Mouse (Mus musculus) gastrocnemius, adult 8-10 months (tissue): Measurements from ENCODE around the gene Commd1. TPM values are rescaled to one million over a fixed set of nuclear protein-coding genes. Genes with fewer than 3 reads are reported as not detected.
A peak's percentile ranks its signal among the peaks of the same experiment; 100 is the strongest.

ENCODE experiments used
- DNase-seq, 2 experiments: peaks; one replicate each; pipeline ENCODE4 v3.0.0; 2022; ENCODE audit warnings: low spot score in 2 of 2
- total RNA-seq, 4 experiments: library from RNA; stranded (reverse); gene quantifications; 2 replicates each; pipeline ENCODE4 v1.2.4; 2022

Commd1 gene
- 100 to 1,000 TPM in 2 of 4 experiments, 10 to 100 TPM in 2; 90.9 to 112 (median 101) TPM for total RNA-seq

DNA sequence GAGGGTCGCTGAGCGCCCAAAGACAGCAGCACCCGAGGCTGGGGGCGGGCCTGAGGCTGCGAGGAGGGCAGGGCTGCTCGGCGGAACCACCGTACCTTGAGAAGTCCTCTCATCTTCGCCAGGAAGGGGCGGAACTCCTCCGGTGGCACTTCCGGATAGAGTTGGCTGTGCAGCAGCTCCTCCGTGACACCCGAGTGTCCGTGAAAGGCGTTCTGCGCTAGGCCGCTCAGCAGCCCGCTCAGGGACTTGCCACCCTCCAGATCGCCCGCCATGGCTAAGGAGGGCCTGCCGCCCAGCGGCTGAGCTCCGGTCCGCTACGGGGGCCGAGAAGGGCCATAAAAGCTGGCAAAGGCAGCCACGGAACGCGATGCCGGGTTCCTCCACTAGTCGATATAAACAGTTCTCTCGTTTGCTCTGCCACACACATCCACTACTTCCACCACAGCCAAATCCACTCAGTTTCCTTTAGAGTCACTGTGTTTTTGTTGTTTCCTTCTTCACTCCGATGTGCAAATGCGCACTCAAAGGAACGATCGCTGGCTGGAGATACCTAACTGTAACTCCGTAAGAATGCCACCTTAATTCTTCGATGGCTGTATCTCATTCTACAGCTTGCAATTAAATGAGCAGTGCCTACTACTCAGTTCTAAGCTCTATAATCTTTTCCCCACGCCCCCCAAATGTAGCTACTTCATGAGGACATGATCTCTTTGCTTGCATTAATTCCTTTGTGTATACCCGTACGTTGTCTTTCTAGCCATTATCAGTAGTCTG is at the start of gene Commd1, which contains the start of gene Gm28048:
Commd1 (minus strand) TSS at position 399 of the 774 bp plus-strand sequence.
Gm28048 (minus strand) TSS at position 107 of the 774 bp plus-strand sequence.
- DNase-seq: peak; percentile 92 to 93

DNA sequence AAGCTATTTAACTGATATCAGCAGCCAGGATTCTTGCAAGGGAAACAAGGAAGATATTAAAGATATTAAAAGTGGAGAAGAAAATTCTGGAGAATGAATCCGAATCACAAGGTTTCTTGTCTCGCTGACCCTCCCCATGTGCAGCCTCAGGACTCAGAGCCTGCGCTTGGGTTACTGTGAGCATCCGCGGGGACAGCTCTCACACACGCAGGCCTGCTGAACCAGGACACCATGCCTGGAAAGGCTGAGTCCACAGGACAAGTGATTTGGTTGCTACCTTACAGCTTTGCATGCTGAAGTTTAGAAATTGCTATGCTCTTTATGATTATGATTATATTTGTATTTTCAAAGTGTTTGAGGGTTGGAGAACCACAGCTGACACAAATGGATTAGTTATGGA is 47.2 kb upstream of the Commd1 start:
- no peak for DNase-seq

DNA sequence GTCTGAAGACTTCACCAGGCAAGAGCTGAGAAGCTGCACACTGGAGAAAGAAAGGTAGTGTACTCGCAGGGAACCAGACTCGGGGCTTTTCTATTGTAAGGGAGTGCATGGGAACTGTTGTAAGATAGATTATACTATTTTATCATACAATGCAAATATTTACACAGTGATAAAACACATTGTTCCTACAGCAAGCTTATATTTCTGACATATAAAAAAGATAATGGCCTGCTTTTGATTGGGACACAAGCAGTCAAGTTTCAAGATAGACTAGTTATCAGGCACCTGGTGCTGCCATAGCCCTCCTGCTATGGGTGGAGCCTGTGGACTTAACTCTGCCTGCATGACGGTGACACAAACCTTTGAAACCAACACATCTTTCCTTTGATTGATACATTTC is 46.8 kb upstream of the Commd1 start:
- DNase-seq: no peak

GRCm38 (mm10) chr11:23024169-23024568 is 42.0 kb upstream of the Commd1 start:
- no peak for DNase-seq

DNA sequence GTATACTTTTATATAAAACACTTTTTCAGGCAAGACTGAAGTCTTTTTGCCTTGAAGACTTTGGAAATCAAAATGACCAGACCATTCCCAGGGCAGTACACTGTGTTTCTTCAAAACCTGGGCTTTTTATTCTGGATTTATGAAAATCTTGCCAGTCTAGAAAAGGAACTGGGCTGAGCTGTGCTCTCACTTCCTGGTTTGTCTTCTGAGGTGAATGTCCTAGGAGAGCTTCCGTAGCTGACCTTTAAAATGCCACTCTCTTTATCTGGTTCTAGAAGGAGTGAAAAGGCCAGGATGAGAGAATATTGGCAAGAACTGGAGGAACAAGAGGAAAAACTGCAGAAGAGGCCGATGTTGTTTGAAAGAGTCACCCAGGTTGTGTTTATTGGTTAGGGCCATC is 41.0 kb upstream of the Commd1 start:
- no peak for DNase-seq

GRCm38 (mm10) chr11:23020841-23021240 is 38.7 kb upstream of the Commd1 start:
- DNase-seq: no peak

DNA sequence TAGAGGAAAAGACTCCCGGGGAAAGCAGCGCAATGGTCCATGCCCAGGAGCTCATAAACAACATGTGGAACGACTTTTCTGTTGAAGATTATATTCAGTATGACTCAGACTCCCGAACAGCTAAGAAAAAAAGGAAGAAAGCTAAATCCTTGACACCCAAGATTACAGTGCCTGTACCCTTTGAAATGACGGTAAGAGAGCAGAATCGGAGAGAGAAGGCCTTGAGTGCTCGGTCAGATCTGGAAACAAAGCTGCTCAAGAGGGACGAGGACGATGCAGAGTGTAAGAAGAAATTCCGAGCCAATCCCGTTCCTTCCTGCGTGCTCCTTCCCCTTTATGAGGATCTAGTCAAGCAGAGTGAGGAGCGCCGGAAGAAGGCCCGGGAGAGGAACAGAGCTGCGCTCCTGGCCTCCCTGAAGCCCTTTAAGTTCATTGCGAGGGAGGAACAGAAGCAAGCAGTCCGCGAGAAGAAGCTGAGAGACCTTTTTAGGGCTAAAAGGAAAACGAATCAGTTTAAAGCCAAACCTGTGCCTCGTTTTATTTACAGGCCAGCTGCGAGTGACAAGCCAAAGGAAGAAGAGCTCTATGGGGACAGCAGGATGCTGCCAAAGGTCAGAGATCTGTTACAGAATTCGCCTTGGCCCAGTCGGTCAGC is 38.1 kb upstream of the Commd1 start:
- DNase-seq: no peak

DNA sequence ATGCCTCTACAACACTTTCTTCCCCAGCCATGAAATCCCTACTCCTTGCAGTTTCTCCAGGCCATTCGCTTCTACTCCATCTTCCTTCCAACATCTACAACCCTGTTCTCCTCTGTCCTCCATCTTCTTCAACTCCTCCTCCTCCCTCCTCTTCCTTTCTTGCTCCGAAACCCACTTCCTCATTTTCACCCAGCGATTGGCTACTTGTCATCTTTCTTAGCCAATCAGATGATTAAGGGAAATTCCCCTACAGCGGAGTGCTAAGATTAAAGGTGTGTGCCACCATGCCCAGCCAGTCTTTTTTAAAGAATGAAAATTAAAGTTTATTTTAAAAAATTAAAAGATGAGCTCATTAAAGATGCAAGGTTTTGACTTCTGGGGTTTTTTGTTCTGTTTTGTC is 35.8 kb upstream of the Commd1 start:
- DNase-seq: no peak

GRCm38 (mm10) chr11:23014996-23015395 is 32.8 kb upstream of the Commd1 start:
- no peak for DNase-seq

DNA sequence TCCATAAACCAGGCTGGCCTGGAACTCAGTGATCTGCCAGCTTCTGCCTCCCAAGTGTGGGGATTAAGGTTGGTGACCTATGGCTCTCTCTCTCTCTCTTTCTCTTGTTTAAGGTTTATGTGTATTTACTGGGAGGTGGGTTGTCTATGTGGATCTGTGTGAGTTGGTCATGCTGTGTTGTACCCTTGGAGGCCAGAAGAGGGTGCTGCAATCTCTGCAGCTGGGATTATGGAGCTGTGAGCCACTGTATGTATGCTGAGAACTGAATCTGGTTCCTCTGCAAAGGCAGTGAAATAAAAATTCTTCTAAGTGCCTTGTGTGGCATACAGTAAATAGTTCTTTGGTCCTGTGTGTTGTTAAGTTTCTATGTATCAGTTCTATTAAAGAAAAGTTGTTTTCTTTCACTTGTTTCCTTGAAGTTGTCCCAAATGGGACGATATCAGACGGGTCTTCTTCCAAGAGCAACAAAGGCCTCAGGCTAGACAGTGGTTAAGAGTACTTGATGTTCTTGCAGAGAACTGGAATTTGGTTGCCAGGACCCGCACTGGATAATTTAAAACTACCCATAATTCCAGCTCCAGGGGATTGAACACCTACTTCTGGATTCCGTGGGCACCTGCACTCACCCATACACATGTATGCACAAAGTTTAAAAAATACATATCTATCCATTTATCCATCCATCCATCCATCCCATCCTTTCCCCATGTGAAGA is 31.6 kb upstream of the Commd1 start:
- DNase-seq: no peak

GRCm38 (mm10) chr11:23013096-23013495 is 30.9 kb upstream of the Commd1 start:
- no peak for DNase-seq

DNA sequence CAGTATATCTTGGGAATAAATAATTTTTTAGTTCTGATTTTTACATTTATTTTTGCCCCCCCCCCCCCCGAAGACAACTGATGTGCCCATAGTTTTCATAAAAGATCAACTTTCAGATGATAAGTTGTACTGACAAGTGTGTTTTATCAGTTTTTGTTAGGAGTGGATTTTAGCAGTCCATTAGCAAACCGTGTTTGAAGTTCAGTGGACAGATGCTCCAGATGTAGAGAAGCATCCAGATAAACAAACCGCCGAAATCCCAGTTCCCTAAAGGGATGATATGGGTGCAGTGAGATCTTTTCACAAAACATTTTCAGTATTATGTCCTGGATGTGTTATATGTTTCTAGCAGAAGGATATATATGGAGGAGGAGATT is 26.6 kb upstream of the Commd1 start:
- DNase-seq: no peak

DNA sequence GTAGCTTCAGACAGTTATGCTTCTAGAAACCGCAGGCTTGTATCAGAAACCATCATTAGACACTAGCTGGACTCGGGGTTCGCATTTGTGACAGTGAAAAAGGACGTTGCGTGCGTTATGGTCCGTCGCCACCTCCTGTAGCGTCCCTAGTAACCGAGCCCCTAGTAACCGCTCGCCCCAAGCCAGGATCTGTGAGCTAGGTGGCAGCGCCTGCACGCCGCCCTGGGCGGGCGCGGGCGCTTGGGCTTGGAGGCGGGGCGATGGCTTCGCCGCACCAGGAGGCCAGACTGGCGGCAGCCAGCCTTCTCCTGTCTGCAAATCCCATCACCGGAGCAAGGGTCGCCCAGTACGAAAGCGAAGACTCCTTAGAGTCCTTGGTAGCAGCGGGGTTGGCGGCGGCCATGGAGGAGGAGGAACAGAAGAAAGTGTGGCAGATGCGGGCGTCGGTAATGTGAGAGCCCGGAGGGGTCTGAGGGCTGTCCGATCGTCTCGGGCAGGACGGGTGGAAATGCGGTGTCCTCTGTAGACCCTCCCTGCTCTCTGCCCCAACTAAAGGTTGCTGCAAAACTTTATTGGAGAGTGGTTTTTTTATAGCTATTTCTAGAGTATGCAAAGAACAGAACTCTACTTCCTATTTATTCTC is 26.1 kb upstream of the Commd1 start:
- DNase-seq: peak; percentile 54 to 77

DNA sequence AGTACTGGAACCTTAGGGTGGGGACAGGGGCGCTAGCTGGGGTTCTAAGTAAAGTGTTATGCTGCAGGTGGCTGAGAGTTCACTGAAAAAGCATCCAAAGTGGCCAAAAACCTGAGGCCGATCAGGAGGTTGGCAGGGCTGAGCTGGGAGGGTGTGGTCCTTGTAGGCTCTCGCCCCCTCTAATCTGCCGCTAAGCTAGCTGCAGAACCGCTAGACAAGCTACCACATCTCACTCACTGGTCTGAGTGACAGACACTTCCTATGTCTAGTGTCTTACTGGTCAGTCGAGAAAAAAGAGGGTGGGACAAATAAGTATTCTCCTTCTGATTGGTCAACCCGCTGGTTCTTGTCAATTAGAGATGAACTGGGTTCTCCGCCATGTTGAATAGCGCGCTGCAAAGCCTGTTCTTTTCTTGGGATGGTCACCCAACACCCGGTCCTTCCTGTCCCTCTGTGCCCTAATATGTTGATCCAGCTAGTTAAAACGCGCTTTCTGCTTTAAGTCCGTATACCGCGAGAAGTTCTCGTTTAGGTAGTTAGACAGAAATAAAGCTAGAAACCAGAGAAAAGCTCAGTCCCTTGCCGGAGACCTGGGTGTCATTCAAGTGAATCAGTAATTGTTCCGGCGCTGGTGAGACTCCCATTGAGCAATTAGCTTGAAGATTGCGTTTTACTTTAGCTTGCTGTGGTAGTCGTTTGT is 25.4 kb upstream of the Commd1 start, which contains the start of gene Fam161a:
Fam161a (plus strand) TSS at position 51 of the 700 bp plus-strand sequence.
- DNase-seq: peak; percentile 47 to 69

DNA sequence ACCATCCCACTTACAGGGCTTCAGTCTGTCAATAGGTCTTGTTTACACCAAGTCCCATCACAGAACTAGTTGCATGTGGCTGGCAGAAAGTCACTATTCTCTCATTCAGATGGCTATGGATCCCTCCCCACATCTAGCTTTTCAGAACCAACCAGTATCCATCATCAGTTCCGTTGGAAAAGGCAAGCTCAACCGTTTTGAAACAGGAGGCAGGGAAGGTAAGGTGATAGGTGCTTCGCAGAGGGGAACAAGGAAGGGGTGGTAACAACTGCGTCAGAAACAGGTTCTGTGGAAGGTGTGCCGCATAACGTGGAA is 24.9 kb upstream of the Commd1 start:
- DNase-seq: no peak

- no peak for DNase-seq
Observed at GRCm38 (mm10) chr11:23005276-23005675, 23.1 kb upstream of the Commd1 start.

GRCm38 (mm10) chr11:22998308-22998707 is 16.1 kb upstream of the Commd1 start:
- DNase-seq: no peak

- DNase-seq: no peak
Observed at GRCm38 (mm10) chr11:22995461-22995860, 13.3 kb upstream of the Commd1 start.

- DNase-seq: no peak
Observed at GRCm38 (mm10) chr11:22994271-22994670, 12.1 kb upstream of the Commd1 start.

DNA sequence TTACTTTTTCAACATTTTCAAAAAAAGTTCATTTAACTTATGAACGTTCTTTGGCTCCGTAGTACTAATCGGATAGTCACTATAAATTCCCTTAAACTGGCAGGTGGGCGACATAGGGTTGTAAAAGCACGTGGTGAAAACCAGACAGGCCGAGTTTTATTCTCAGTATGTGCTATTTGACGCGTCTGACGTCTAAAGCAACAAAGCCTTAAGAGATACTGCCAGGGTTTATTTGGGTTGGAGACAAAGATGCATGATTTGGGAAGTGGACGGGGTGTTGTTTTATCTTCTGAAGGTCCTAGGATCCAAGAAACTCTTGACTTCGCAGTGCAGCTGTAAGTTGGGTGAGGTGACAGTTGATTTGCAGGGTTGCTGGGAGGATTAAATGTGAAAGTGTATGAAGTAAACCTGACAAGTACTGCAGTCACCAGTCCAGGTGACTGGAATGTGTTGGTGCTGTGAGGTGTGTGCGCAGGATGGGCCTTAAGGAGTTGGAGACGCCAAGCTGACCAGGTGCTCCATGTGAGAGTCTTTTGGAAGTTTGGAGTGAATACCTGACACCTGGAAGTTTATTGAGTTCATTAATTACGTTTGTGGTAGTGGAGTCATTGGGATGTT is 9.1 kb upstream of the Commd1 start:
- DNase-seq: no peak
